Mouse (Mus musculus): ENCODE results near the gene Ranbp3. TPM values are rescaled to one million over a fixed set of nuclear protein-coding genes. Genes with fewer than 3 reads are reported as not detected.

The Ranbp3 gene
- total RNA-seq, 2 experiments from 2014 or later: 33.8 to 35.7 TPM

Other genes with a start within 250 kb of the Ranbp3 start
- gene Ptprs, start 196.8 kb upstream of the Ranbp3 start, total RNA-seq (2021): 10 to 100 TPM; 50.3 to 54.3 TPM
- gene Znrf4, start 160.9 kb upstream of the Ranbp3 start, total RNA-seq (2021): not detected
- under 1 TPM; 0.20 to 0.23 TPM for gene Gm20219, start 118.9 kb upstream of the Ranbp3 start, total RNA-seq (2021)
- 10 to 100 TPM; 36.0 to 41.9 TPM for gene Safb2, start 88.7 kb upstream of the Ranbp3 start, total RNA-seq (2021)
- 10 to 100 TPM; 59.6 to 68.5 TPM for gene Safb, start 88.5 kb upstream of the Ranbp3 start, total RNA-seq (2021)
- 100 to 1,000 TPM; 341 TPM for gene 2410015M20Rik, start 63.5 kb upstream of the Ranbp3 start, total RNA-seq (2021)
- gene Rpl36, start 59.9 kb upstream of the Ranbp3 start, total RNA-seq (2021): 100 to 1,000 TPM; 760 to 782 TPM
- 100 to 1,000 TPM; 125 to 130 TPM for gene Lonp1, start 46.4 kb upstream of the Ranbp3 start, total RNA-seq (2021)
- gene Catsperd, start 45.2 kb upstream of the Ranbp3 start, total RNA-seq (2021): under 1 TPM in 1 of 2 experiments, not detected in 1; 0.10 TPM
- gene Ndufa11, start 44.5 kb downstream of the Ranbp3 start, total RNA-seq (2021): 100 to 1,000 TPM; 844 to 954 TPM
- 1 to 10 TPM; 3.3 to 4.5 TPM for gene Vmac, start 44.7 kb downstream of the Ranbp3 start, total RNA-seq (2021)
- gene Nrtn, start 84.2 kb downstream of the Ranbp3 start, total RNA-seq (2021): 10 to 100 TPM; 25.1 to 32.1 TPM
- 10 to 100 TPM; 15.3 to 16.1 TPM for gene Dus3l, start 91.5 kb downstream of the Ranbp3 start, total RNA-seq (2021)
- gene Prr22, start 97.0 kb downstream of the Ranbp3 start, total RNA-seq (2021): under 1 TPM in 1 of 2 experiments, not detected in 1; 0.32 TPM
- 1 to 10 TPM; 2.5 to 3.1 TPM for gene Rfx2, start 157.7 kb downstream of the Ranbp3 start, total RNA-seq (2021)
- gene Acsbg2, start 201.2 kb downstream of the Ranbp3 start, total RNA-seq (2021): not detected
- gene 1700061G19Rik, start 202.2 kb downstream of the Ranbp3 start, total RNA-seq (2021): not detected

Data from heart, adult 18-20 months (tissue).